Mouse (Mus musculus) CD4-positive helper T cell, adult 2 months (primary cell): ENCODE results near the gene Mbl1.

Source experiments
- DNase-seq: peaks from one replicate; pipeline ENCODE4 v3.0.0-alpha.2; 2012; ENCODE audit warnings: low read depth, missing footprints, low spot score

Gene Mbl1

DNA sequence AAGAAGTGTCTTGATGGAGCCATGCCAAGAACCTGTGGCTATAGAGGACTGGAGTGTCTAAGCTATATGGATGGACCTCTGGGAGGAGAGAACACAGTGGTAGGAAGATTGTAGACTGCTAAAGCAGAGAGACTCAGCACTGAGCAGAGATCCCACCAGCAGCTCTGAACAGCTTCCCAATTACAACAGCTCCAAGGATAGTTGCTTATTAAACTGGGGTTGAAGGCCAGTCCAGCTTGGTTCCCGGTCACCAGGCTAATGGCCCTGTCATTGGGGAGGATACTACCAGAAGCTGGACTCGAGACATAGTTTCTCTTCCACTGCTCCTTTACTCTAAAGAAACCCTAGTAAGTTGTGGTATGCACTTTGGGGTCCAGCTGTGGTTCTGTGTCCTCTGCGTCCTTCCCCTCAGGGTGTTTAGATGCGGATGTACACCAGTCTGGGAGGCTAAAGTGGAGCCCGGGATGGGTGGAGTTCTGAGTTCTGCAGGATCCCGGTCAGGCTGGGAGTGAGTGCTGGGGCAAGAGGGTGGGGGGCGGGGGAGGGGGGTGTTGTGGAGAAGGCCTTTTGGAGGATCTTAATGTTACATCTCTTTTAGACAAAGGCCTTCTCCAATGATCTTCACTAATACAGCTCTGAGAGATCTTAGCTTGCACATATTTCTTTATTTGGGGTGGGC, at the start of gene Mbl1:
Gene Mbl1 (plus strand): TSS at position 239 of the 679 bp plus-strand sequence.
- no peak for DNase-seq

DNA sequence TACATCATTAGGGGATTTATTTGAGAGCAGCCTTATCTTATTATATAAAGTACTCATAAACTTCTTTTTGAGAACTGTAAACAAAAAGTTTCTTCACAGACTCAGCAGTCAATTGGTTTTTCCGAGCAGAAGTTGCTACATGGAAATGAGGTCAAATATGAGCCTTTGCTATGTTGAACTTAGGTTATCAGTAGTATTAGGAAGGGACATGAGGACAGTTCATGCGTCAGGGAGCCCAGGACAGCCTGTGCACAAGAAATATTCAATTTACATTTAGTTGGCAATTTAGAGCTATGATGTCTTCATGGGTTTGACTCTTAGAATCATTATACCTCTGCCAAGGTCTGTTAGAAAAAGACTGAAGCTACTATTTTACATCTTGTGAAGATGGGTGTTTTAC, 49.0 kb upstream of the Mbl1 start:
- no peak for DNase-seq

DNA sequence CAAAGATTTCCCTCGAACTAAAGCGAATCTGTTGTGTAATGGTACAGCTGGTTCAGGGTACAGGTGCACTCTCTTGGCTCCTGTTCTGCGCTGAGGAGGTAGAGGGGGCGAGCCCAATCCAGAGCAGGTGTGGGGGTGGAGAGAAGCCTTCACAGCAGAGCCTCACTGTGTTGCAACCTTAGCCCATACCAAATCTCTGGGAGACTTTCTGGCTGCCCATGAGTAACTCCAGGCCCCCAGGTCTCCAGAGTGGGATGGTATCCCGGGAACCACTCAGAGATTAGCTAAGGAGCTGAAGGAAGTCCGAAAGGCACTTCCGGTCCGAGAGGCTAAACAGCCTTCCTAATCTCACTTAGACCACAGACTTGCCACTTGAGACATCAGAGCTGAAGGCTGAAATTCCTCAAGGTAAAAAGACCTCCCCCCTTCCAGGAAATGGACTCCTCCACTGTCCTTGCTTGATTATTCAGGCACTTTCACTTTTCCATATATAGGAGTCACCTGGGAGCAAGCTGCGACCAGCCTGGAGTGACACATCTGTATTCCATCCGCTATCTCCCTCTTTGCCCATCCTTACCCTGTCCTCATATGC, 46.3 kb upstream of the Mbl1 start, which contains the start of gene Mat1a:
Gene Mat1a (plus strand): TSS at position 183 of the 592 bp plus-strand sequence.
- DNase-seq, result no peak

DNA sequence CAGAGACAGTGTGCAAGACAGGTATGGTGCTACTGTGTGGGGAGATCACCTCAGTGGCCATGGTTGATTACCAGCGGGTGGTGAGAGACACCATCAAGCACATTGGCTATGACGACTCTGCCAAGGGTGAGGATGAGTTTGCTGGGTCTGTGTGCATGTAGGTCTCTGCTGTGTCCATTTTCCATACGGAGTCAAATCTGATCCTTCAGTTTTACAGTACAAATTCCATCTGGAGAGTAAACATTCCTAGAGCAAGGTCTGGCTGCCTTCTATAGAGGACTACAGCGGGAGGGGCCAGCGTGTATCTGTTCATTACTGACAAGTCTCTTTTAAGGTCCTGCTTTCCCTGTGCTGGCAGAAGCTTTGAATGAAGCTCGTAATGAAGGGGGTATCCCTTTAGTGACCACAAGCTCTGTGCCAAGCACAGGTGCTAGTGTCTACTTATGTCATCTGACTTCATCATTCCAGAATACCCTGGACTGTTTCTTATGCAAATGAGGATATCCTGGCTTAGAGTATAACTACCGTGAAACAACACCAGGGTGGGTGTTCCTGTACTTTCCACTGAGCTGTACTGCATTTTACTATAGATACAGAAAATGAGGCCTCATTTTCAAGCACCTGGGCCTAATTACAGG, 40.1 kb upstream of the Mbl1 start:
- no peak for DNase-seq

DNA sequence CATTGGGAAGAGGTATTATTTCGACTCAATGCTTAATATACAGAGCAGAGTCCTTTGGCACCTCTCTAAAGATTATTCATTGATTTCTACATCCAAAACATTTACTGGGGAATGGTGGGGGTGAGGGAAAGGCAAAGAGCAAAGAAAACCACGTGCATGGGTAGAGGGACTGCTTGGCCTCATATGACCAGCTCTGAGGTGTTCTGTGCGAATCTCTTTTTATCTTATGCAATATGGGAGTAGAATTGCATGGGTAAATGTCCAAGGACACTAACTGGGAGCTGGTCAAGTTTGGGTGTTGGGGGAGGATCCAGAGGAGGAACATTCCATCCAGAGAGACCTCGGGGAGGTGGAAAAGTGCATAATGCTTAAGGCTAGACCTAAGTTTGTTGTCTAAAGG, 38.3 kb upstream of the Mbl1 start:
- DNase-seq, result no peak

DNA sequence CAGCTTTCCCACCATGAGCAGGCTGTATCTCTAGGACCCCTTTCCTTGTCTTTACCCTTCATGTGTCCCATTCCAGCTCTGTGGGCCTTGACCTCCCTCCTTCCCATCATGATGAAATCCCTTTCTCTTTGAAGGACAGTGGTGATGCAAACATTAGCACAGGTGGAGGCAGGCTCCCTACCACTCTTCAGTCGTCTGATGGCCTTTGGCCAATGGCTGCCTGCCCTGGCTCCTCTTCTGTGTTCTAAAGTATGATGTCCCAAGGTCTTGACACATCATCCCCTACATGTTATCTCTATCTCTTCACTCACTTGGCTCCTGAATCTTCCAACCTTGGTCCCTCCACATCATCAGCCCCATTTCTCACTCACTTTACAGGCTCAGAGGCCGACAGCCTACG, 35.0 kb upstream of the Mbl1 start:
- no peak for DNase-seq

DNA sequence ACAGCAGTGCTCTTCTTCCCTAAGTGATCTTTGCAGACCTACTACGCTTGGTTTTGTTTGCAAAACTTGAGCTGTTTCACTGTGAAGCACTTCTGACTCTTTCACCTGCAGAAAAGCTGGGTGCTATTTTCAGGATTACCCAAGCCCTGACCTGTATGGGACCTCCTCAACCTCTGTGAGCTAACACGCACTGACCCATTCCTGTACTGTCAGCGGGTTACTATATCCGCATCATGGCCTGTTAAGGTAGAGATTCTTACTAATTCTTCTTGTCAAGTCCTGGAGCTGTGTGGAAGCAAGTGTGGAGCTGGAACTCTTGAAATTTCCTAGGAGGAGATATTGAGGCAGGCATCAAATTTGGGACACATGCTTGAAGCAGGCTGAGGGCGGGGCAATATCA, 26.6 kb upstream of the Mbl1 start:
- DNase-seq, result no peak

DNA sequence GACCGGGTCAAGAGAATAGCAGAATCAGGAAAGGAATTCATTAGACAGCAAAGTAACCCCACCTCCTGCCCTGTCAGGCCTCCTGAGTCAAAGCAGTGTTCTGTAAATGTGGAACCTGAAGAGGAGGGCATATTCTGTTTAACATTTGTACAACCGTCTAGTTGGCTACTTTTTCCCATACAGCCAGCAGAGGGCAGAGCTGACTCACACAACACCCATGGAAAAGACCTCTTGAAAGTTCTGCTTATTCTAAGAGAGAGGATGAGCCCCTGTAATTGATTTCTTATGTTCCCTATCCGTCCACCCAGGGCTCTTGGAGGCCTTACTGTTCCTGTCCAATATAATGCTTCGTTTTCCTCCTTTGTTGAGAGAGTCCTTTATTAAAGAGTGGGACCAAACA, 23.3 kb upstream of the Mbl1 start:
- DNase-seq, result no peak

DNA sequence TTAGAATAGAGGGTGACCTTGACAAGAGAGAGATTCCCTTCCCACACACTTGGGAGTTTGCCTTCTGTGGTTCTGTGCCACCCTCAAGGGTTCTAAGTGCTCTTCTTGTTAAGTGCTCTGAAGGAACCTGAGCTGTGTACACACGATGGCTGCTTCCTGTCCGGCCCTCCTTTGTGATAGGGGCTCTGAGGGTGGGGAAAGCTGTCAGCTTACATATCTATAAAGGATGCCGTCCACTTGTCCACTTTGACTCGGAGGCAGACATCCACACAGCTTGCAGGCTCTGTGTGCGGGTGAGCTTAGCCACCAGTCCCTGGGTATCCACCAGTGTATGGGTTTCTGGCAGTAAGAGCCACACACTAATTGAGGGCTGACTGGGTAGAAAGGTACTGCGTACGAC, 19.7 kb upstream of the Mbl1 start, which contains the start of gene Sftpa1:
Gene Sftpa1 (plus strand): TSS at position 243 of the 400 bp plus-strand sequence.
- DNase-seq, result no peak

DNA sequence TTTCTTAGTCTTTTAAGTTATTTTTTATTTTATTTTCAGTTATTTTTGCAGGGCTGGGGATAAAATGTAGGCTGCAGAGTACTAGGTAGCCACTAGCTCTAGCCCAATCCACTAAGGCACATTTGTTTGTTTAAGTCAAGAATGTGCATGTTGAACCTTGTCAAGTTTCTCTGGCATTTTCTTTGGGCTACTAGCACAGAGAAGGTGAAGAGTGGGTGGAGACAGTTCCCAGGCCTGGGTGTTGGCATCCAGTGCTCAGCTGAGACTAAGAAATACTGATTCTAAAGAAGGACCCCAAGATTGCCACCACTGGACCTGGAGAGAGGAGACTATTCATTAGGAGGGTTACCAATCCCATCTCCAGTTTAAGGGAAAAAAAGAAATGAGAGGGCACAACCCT, 14.3 kb upstream of the Mbl1 start:
- no peak for DNase-seq

DNA sequence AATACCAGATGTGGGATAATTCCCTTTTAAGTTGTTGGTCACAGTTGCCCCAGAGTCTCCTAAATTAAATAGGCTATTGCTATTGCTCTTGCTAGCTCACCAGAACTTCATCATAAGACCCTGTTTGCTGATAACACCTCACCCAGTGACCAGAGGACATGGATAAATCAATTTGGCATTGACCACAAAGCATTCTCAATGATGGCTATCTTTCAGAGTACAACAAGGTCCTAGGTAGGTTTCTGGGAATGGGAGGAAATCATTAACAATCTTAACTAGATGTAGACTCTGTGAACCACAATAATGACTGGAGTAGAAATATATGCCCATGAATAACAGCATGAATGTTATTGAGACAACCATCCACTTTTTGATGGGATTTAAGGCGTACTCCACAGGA, 10.6 kb upstream of the Mbl1 start:
- DNase-seq, result no peak

DNA sequence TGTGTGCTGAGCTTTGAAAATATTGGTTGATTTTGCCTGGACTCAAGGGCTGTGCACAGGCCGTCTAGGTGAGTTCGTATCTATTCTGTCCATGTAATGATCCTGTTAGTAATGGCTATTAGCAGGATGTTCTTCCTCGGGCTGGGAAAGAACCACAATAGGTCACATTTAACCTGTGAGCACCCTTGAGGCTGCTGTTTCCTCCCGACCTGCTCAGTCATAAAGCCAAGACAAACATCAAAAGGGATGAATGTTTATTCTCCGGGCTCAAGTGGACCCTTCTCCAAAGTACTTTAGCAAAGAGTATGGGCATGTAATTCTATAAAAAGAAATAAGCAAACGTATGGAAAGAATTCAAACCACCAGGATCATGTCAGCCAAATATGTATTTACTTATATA, 5.2 kb upstream of the Mbl1 start:
- no peak for DNase-seq

DNA sequence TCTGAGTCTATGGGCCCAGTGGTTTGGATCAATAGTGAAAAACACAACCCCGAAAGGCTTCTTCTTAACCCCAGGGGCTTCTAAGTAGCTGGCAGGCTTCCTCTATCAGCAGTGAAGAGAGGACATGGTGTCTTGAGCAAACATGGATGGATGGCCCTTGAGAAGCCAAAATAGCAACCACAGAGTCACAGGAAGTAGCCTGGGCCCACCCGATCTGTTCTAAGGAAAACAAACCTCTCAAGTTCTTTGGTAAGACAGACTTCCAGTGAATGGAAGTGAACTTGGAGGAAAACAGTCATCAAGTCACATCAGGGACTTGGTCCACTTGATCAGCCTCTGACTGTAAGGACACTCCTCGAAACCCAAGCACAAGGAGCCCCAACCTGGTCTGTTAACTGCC, 4.3 kb upstream of the Mbl1 start:
- DNase-seq, result no peak

DNA sequence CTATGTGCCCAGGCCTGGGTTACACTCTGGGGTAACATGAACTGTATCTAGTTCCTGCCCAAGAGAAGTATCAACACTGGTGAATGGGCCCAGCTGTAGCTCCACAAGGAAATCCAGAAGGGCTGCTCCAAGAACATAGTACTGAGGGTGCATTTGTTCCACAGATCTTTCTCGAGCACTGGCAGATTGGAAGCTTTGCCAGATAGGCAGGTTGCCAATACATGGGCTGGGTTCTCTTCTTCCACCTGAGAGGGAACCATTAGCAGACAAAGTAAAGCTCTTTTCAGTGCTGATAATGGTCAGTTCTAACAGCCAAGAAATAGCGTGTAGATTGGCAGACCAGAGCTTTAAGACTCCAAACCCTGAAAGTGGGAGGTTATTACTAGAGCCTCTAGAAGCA, 3.9 kb upstream of the Mbl1 start:
- no peak for DNase-seq

DNA sequence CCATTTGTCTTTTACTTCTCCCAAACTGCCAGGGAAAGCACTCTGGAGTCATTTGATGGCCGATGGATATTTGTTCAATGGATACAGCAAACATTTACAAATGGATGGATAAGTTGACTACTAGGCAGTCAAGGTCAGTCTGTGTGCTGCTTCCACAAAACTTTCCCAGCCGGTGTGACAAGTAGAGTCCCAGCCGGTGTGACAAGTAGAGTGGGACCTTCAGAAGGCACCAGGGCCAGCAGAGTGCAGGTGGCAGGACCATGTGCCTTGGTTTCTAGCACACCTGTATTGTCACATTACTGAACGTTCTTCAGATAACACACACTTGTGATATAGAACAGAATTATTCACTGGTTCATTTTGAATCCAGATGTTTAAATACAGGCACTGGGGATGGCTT, 8.8 kb downstream of the Mbl1 start:
- no peak for DNase-seq

DNA sequence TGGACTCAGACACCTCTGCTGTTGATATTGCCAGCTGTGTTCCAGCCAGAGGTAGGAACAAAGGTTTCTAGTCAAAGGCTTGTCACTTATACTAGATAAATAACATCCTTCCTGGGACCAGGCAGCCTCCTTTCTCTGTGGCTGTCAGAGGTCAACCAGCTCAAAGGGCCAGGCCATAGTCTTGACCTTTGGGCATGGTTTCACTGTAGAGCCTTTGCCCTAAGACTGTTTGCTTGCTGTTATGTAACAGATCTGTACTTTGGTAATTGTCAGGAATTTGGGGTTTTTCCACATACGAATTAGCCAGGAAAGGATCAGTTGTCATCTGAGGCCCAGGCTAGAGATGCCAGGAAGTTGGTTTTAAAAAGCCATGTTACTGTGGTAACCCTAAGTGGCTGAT, 9.5 kb downstream of the Mbl1 start:
- no peak for DNase-seq

DNA sequence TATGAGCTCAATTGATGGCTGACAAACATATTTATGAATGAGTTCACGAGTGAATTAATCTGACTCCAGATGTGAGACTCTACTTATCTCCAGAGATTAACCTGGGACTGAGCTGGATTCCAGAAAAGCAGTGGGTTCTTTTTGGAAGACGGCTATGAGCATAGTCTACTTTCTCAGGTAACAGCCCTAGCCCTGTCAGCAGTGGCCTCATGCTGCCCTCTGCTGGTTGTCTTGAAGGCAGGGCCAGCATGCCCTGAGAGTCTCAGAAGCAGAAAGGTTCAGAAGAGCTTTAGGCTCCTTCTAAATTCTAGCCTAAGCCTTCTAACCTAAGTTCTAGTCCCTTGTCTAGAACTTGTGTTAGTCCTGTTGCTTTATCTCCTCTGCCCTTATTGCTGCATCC, 11.4 kb downstream of the Mbl1 start:
- no peak for DNase-seq

DNA sequence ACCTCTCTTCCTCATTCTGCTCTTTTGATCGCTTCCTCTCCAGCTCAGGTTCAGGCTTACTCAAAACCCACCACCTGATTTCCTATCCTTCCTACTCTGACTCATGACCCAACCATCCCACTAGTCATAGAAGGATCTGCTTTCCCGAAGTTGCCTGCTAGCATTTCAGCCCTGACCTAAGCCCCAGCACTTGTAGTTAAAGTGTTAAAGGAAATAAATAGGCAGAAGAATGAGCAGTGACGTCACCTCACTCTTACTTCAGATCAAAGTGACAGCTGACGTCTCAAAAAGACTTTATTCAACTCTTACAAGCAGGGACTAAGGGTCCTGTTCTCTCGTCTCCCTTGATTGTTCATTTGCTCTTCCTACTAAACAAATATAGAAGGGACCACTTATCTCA, 16.0 kb downstream of the Mbl1 start:
- DNase-seq, result no peak

DNA sequence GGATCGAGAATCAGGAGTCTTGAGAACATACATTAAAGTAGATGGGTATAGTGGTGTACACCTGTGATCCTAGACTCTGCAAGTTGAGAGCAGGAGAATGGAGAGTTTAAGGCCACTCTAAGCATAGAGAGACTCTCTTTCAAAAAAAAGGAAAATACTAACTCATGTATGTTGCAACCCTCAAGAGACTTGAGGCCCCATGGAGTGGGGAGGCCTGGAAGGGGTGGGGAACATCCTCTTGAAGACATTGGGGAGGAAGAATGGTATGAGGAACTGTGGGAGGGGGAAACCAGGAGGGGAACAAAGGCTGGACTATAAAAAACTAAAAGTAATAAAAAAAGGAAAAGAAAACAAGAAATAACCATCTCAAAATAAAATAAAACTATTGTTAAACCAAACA, 17.3 kb downstream of the Mbl1 start:
- DNase-seq, result no peak

DNA sequence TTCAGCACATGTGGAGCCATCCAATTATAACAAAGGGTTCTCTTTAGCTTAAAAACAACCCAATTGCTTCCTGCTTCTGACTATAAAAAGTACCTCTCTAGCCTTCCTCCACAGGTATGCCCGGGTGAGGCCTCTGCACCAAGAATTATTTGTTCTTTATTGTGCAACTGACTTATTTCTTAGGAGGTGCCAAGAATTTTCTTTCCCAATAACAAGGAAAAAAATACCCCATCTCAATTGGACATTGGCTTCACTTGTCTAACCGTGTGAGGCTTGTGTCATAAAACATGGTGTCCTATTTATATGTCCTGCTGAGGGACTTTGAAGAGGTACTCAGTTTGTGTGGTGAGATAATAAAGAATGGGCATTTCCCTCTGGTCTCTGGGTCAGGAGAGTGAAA, 19.3 kb downstream of the Mbl1 start:
- DNase-seq, result no peak

DNA sequence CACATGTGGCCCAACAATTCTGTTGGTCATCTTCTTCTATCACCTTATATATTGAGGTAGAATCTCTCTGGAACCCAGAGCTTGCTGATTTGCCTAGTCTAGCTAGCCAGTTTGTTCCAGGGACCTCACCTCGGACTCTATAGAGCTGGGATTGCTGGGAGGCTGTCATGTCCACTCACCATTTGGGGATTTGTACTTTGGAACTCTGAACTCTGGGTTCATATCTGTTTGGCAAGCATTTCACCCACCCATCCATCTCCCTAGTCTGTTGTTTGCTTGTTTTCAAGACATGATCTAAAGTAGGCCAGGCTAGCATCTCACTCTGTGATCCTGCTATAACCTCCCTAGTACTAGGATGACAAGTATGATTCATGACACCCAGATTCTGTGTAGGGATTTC, 23.5 kb downstream of the Mbl1 start:
- DNase-seq, result no peak

DNA sequence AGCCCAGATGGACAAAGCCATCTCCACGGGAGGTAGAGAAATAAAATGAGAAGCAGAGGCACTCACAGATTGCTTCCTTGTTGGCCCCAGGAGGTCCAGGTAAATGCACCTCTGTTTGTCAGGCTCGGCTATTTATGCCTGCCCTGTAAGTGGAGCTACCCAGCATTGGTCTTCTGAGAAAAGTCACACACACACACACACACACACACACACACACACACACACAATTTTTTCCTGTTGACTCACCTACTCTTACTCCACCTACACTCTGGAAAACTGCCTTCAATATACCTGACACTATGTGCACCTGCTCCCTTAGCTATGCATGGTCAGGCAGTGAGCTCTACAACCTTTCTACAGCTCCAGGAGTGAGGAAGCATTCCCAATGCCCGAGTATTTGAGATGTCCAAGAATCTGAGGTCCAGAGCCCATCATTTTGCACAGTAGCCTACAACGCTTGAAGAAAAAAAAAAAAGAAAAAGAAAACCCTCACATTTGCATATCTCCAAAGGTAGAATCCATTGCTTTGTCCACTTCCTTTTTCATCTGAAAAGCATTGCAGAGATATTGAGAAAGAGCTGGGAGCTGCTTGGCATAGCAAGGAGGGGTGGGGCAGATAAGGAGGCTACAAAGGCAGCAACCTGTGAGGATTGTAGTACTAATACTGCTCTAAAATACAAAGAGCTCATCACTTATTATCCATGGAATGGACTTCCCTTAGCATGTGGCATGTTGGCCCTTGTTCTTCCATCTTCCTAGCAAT, 34.0 kb downstream of the Mbl1 start, which contains the start of gene Sftpd:
Gene Sftpd (minus strand): TSS at position 91 of the 763 bp plus-strand sequence.
- no peak for DNase-seq
